Mouse (Mus musculus) CH12.LX (cell line): ENCODE results near the gene Lypd8. TPM values are rescaled to one million over a fixed set of nuclear protein-coding genes. Genes with fewer than 3 reads are reported as not detected.

Experiments used
- DNase-seq: peaks from one replicate; pipeline ENCODE4 v3.0.0-alpha.2; 2013; ENCODE audit errors: extremely low read depth
- H3K27ac ChIP-seq: 2 replicates; pipeline ENCODE4 v1.5.1; 2012; ENCODE audit warnings: low read depth, mild to moderate bottlenecking, control low read depth, moderate library complexity; ENCODE audit not compliant: insufficient read depth
- H3K27me3 ChIP-seq: replicated peaks from 2 replicates; pipeline ENCODE3; 2012; ENCODE audit warnings: inconsistent platforms
- H3K36me3 ChIP-seq, 2 experiments: replicated peaks in 1 of 2; 2 replicates each; pipeline versions ENCODE3 to v1.6.1; 2012; ENCODE audit warnings: inconsistent platforms in 1 of 2, low read length in 1 of 2, mild to moderate bottlenecking in 1 of 2, mixed read lengths in 1 of 2, moderate library complexity in 1 of 2; ENCODE audit not compliant: control insufficient read depth in 1 of 2, insufficient read depth in 1 of 2
- H3K4me1 ChIP-seq, 2 experiments: 2 replicates each; pipeline ENCODE4 v1.6.1; 2012; ENCODE audit warnings: inconsistent platforms in 1 of 2, moderate library complexity in 1 of 2; ENCODE audit not compliant: insufficient read depth in 2 of 2, control insufficient read depth in 1 of 2
- H3K4me2 ChIP-seq: 2 replicates; pipeline ENCODE4 v1.6.1; 2012; ENCODE audit warnings: low read depth, mild to moderate bottlenecking, control low read depth; ENCODE audit not compliant: poor library complexity, insufficient read depth, severe bottlenecking
- H3K4me3 ChIP-seq, 3 experiments: fragments of 150-350 bp in 1 of 3; sonication (generic) in 1 of 3; replicated peaks in 1 of 3; 2 replicates each; pipeline versions ENCODE3 to v1.5.1; 2011 to 2012; ENCODE audit warnings: low read depth in 2 of 3, low read length in 2 of 3, mild to moderate bottlenecking in 2 of 3, moderate library complexity in 2 of 3, control low read depth in 1 of 3, improper control_type of control experiment in 1 of 3, inconsistent platforms in 1 of 3, mixed read lengths in 1 of 3; ENCODE audit not compliant: poor library complexity in 1 of 3
- H3K79me2 ChIP-seq: replicated peaks from 2 replicates; pipeline ENCODE4 v1.6.1; 2012; ENCODE audit warnings: mild to moderate bottlenecking, moderate library complexity; ENCODE audit not compliant: control insufficient read depth, poor library complexity, insufficient read depth, severe bottlenecking; ENCODE audit errors: extremely low read depth
- H3K9ac ChIP-seq: 2 replicates; pipeline ENCODE4 v1.6.1; 2012; ENCODE audit warnings: low read depth, mild to moderate bottlenecking, control low read depth, moderate library complexity; ENCODE audit not compliant: insufficient read depth
- H3K9me3 ChIP-seq: replicated peaks from 2 replicates; pipeline ENCODE3; 2012; ENCODE audit warnings: low read length, inconsistent platforms, mixed read lengths
- CHD1 ChIP-seq: IDR thresholded peaks from 2 replicates; pipeline ENCODE4 v1.6.1; 2012; ENCODE audit warnings: low read depth, low read length, improper control_type of control experiment, inconsistent platforms
- CHD2 ChIP-seq: IDR thresholded peaks from 2 replicates; pipeline ENCODE4 v1.6.1; 2011; ENCODE audit warnings: low read length, improper control_type of control experiment
- CTCF ChIP-seq, 2 experiments: IDR thresholded peaks in 1 of 2; conservative IDR thresholded peaks in 1 of 2; 2 replicates each; pipeline ENCODE4 v1.5.1; 2011 to 2012; ENCODE audit warnings: low read depth in 2 of 2, low read length in 2 of 2, improper control_type of control experiment in 1 of 2, inconsistent platforms in 1 of 2, mild to moderate bottlenecking in 1 of 2, moderate library complexity in 1 of 2
- E2F4 ChIP-seq: IDR thresholded peaks from 2 replicates; pipeline ENCODE4 v1.6.1; 2011; ENCODE audit warnings: low read depth, low read length, improper control_type of control experiment; ENCODE audit not compliant: insufficient replicate concordance
- GABPA ChIP-seq: IDR thresholded peaks from 2 replicates; pipeline ENCODE4 v1.6.1; 2012; ENCODE audit warnings: low read depth, low read length, improper control_type of control experiment, inconsistent platforms; ENCODE audit not compliant: insufficient replicate concordance
- HCFC1 ChIP-seq: IDR thresholded peaks from 2 replicates; pipeline ENCODE4 v1.6.1; 2012; ENCODE audit warnings: low read depth, mild to moderate bottlenecking, inconsistent platforms, low read length, improper control_type of control experiment
- IRF4 ChIP-seq: IDR thresholded peaks from 2 replicates; pipeline ENCODE4 v1.6.1; 2014; ENCODE audit warnings: low read depth, mild to moderate bottlenecking, inconsistent platforms, low read length, improper control_type of control experiment
- JUN ChIP-seq: IDR thresholded peaks from 2 replicates; pipeline ENCODE4 v1.6.1; 2011; ENCODE audit warnings: low read depth, mild to moderate bottlenecking, low read length, improper control_type of control experiment, moderate library complexity; ENCODE audit not compliant: insufficient read depth
- JUND ChIP-seq: conservative IDR thresholded peaks from 2 replicates; pipeline ENCODE4 v1.6.1; 2011; ENCODE audit warnings: low read depth, low read length, improper control_type of control experiment
- KAT2A ChIP-seq: IDR thresholded peaks from 2 replicates; pipeline ENCODE4 v1.6.1; 2012; ENCODE audit warnings: low read length, improper control_type of control experiment, inconsistent platforms; ENCODE audit not compliant: insufficient replicate concordance
- MAFK ChIP-seq: IDR thresholded peaks from 2 replicates; pipeline ENCODE4 v1.6.1; 2011; ENCODE audit warnings: low read length, improper control_type of control experiment; ENCODE audit not compliant: insufficient replicate concordance
- MAX ChIP-seq: IDR thresholded peaks from 2 replicates; pipeline ENCODE4 v1.6.1; 2011; ENCODE audit warnings: low read length, improper control_type of control experiment
- MAZ ChIP-seq: IDR thresholded peaks from 2 replicates; pipeline ENCODE4 v1.6.1; 2012; ENCODE audit warnings: low read depth, mild to moderate bottlenecking, inconsistent platforms, low read length, improper control_type of control experiment, moderate library complexity
- MXI1 ChIP-seq: IDR thresholded peaks from 2 replicates; pipeline ENCODE4 v1.6.1; 2011; ENCODE audit warnings: mild to moderate bottlenecking, low read depth, low read length, improper control_type of control experiment
- NRF1 ChIP-seq: IDR thresholded peaks from 2 replicates; pipeline ENCODE4 v1.6.1; 2014; ENCODE audit warnings: low read depth, mild to moderate bottlenecking, inconsistent platforms, low read length, improper control_type of control experiment, moderate library complexity
- PAX5 ChIP-seq: IDR thresholded peaks from 2 replicates; pipeline ENCODE4 v1.6.1; 2012; ENCODE audit warnings: low read length, inconsistent platforms, mixed read lengths
- POLR2A ChIP-seq: IDR thresholded peaks from 2 replicates; pipeline ENCODE4 v1.6.1; 2011; ENCODE audit warnings: low read depth, mild to moderate bottlenecking, improper control_type of control experiment, low read length
- RAD21 ChIP-seq: IDR thresholded peaks from 2 replicates; pipeline ENCODE4 v1.6.1; 2011; ENCODE audit warnings: low read depth, mild to moderate bottlenecking, low read length, improper control_type of control experiment, moderate library complexity
- RCOR1 ChIP-seq: conservative IDR thresholded peaks from 2 replicates; pipeline ENCODE4 v1.6.1; 2012; ENCODE audit warnings: low read depth, mild to moderate bottlenecking, inconsistent platforms, low read length, improper control_type of control experiment
- SIN3A ChIP-seq: IDR thresholded peaks from 2 replicates; pipeline ENCODE4 v1.6.1; 2012; ENCODE audit warnings: low read length, improper control_type of control experiment, inconsistent platforms
- SMC3 ChIP-seq: IDR thresholded peaks from 2 replicates; pipeline ENCODE4 v1.6.1; 2011; ENCODE audit warnings: low read depth, low read length, improper control_type of control experiment
- TBP ChIP-seq: conservative IDR thresholded peaks from 2 replicates; pipeline ENCODE4 v1.6.1; 2011; ENCODE audit warnings: low read depth, low read length, improper control_type of control experiment
- TCF12 ChIP-seq: IDR thresholded peaks from 2 replicates; pipeline ENCODE4 v1.6.1; 2014; ENCODE audit warnings: low read depth, mild to moderate bottlenecking, inconsistent platforms, low read length, improper control_type of control experiment
- UBTF ChIP-seq: IDR thresholded peaks from 2 replicates; pipeline ENCODE4 v1.6.1; 2012; ENCODE audit warnings: low read depth, mild to moderate bottlenecking, inconsistent platforms, low read length, improper control_type of control experiment, moderate library complexity
- USF1 ChIP-seq: IDR thresholded peaks from 2 replicates; pipeline ENCODE4 v1.6.1; 2014; ENCODE audit warnings: low read depth, mild to moderate bottlenecking, inconsistent platforms, low read length, improper control_type of control experiment
- ZMIZ1 ChIP-seq: IDR thresholded peaks from 2 replicates; pipeline ENCODE4 v1.6.1; 2012; ENCODE audit warnings: low read depth, mild to moderate bottlenecking, inconsistent platforms, low read length, improper control_type of control experiment
- ZNF384 ChIP-seq: IDR thresholded peaks from 2 replicates; pipeline ENCODE4 v1.6.1; 2012; ENCODE audit warnings: low read depth, low read length, improper control_type of control experiment, inconsistent platforms
- dilution Hi-C: fragments of 300-500 bp; cut with MboI; formaldehyde crosslinking; loops from 2 replicates; pipeline ENCODE4 v1.14.3; 2020; ENCODE audit warnings: low sequenced_read_pairs; ENCODE audit not compliant: extremely low pct_unique_long_range_greater_than_20kb, extremely low pct_ligation_motif_present
- in situ Hi-C: fragments of 300-500 bp; cut with MboI; formaldehyde crosslinking; loops from 3 replicates; pipeline ENCODE4 v1.14.3; 2019; ENCODE audit warnings: low sequenced_read_pairs, low pct_ligation_motif_present, low pct_unique_long_range_greater_than_20kb, mixed read lengths
- polyA plus RNA-seq: library from polyadenylated mRNA; unstranded; fragments of >175 nt; gene quantifications from 2 replicates; pipeline ENCODE4 v1.2.1, GENCODE M21; 2012; ENCODE audit warnings: low read depth; ENCODE audit not compliant: insufficient read length
- total RNA-seq, 2 experiments: library from RNA; depleted of rRNA; stranded (reverse); fragments of 300-350 nt in 1 of 2; fragments of >200 nt in 1 of 2; gene quantifications; 2 replicates each; pipeline ENCODE4 v1.2.3; 2012 to 2014

Gene Lypd8
- total and polyA plus RNA-seq, 3 experiments, result not detected

GRCm38 (mm10) chr11:58334746-58335145 lies 44.1 kb upstream of the Lypd8 start:
- H3K4me1 ChIP-seq, result peaks cover 11 to 26% of the 10 kb centered on the region in 2 experiments
- DNase-seq, result no peak

GRCm38 (mm10) chr11:58346745-58347144 lies 32.1 kb upstream of the Lypd8 start:
- H3K4me1 ChIP-seq, result no peaks in the 10 kb centered on the region
- TF ChIP-seq SIN3A (no peak), MXI1 (no peak), NRF1 (no peak), E2F4 (no peak), JUND (no peak), PAX5 (no peak), SMC3 (no peak), RAD21 (no peak), POLR2A (no peak), MAFK (no peak), ZMIZ1 (no peak), CHD1 (no peak), KAT2A (no peak), RCOR1 (no peak), USF1 (no peak), TBP (no peak)
- TF ChIP-seq, all 38 proteins: peak for 0
- in situ Hi-C loops, result loop anchor here (25.0 kb wide), 1 partner anchor 834 kb away; the partner anchor contains the start of genes Fam114a2 and Mfap3
- no peak overlapping the region for H3K9ac ChIP-seq
- H3K36me3 ChIP-seq, result peaks cover 40 to 60% of the 10 kb centered on the region in 2 experiments
- no peaks in the 10 kb centered on the region for H3K9me3 ChIP-seq
- no peaks in the 10 kb centered on the region for H3K27me3 ChIP-seq
- H3K4me2 ChIP-seq, result no peak overlapping the region
- no peak overlapping the region for H3K4me3 ChIP-seq
- dilution Hi-C loops, result no loop called here
- H3K79me2 ChIP-seq, result no peaks in the 10 kb centered on the region
- no peak overlapping the region for H3K27ac ChIP-seq
- no peak for DNase-seq

More at GRCm38 (mm10) chr11:58334746-58335145, 44.1 kb upstream of the Lypd8 start:
- dilution Hi-C loops (no loop called here), in situ Hi-C loops (loop anchor here (25.0 kb wide), 1 partner anchor 822 kb away; the partner anchor contains the start of genes Fam114a2 and Mfap3)
- no peak overlapping the region for H3K9ac ChIP-seq
- no peak overlapping the region for H3K4me3 ChIP-seq
- H3K79me2 ChIP-seq, result peaks cover 32% of the 10 kb centered on the region
- H3K9me3 ChIP-seq, result no peaks in the 10 kb centered on the region
- H3K27ac ChIP-seq, result no peak overlapping the region
- peaks cover 50 to 68% of the 10 kb centered on the region in 2 experiments for H3K36me3 ChIP-seq
- H3K27me3 ChIP-seq, result no peaks in the 10 kb centered on the region
- TF ChIP-seq CHD2 (no peak), SIN3A (no peak), JUND (no peak), PAX5 (no peak), CTCF (conservative IDR thresholded peaks at IDR 0.05 in 1 of 2, IDR thresholded peaks at IDR 0.05 in 1 of 2; ENCODE audit: low read depth in 2 of 2, low read length in 2 of 2) (no peak), HCFC1 (no peak), IRF4 (no peak), TCF12 (no peak), UBTF (no peak), MAZ (no peak), MAX (no peak), TBP (no peak), ZMIZ1 (no peak), GABPA (no peak), RCOR1 (no peak), MAFK (no peak), USF1 (no peak), ZNF384 (no peak), JUN (no peak), POLR2A (no peak)
- no peak overlapping the region for H3K4me2 ChIP-seq
